Mouse (Mus musculus) adrenal gland (tissue): ENCODE results near the gene Grm4.
"Not testable (repeated sequence)": the region's sequence is repeated elsewhere in the genome, so short reads cannot be mapped to it uniquely, and the experiment has no call there.

Experiments
- intact Hi-C: fragments of 180-260 bp; cut with DNase I; formaldehyde crosslinking; loops from one replicate; pipeline ENCODE4 v1.15.1; 2025

Gene Grm4

GRCm38 (mm10) chr17:27409006-27409405 lies 112.2 kb downstream of the Grm4 start:
- intact Hi-C loops, result no loop called here

DNA sequence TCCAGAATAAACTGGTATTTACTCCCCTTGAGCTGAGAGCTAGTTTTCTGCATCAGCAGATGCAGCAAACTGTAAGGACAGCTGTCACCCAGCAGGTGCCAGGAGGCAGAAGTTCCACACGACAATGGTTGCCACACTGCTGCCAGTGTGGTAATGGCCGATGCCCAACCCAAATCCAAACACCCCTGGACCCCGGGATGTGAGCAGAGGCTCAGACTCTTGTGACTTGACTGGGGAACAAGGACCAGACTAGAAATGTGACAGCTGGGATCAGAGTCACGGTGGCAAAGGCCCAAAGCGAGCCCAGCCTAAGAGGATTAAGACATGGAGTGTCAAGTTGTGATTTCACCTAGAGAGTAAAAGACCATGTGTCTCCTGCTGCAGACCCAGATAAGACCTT lies 112.7 kb downstream of the Grm4 start:
- intact Hi-C loops, result no loop called here

- intact Hi-C loops, result no loop called here
Observed at GRCm38 (mm10) chr17:27406956-27407355, 114.2 kb downstream of the Grm4 start.

- intact Hi-C loops, result no loop called here
Observed at GRCm38 (mm10) chr17:27405376-27406024, 115.7 kb downstream of the Grm4 start.

GRCm38 (mm10) chr17:27401200-27401599 lies 120.0 kb downstream of the Grm4 start:
- intact Hi-C loops, result no loop called here

- intact Hi-C loops, result no loop called here
Observed at GRCm38 (mm10) chr17:27393931-27394330, 127.3 kb downstream of the Grm4 start.

DNA sequence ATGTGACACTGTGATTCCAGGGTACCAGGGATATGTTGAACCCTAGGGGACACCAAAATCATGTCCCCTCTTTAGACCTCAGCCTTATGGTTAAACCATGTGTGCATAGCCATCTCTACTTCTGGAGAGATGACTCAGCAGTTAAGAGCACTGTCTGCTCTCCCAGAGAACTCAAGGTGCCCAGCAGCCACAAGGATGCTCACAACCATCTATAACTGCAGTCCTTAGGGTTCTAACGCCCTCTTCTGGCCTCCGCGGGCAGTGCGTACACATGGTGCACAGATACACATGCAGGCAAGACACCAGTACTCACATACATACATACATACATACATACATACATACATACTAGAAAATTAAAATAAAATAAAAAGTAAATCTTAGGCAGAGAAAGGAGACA lies 127.8 kb downstream of the Grm4 start:
- intact Hi-C loops, result no loop called here

DNA sequence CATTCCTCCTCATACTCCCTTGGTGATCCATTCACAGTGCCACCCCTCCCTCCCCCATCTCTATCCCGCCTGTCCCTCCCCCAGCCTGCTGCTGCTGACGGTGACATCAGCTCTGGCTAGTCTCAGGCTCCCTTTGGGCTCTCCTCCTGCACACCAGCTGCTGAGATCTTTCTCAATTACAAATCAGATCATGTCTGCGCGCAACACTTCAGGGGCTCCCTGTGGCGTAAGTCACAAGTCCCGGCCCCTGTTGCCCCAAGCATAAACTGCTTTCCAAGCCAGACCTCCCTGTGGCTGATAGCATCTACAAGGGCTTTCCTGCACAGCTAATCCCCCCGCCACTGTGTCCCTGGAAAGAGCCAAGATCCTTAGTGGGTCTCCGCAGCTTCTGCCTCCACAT lies 128.3 kb downstream of the Grm4 start:
- intact Hi-C loops, result no loop called here

- intact Hi-C loops, result no loop called here
Observed at GRCm38 (mm10) chr17:27390019-27390418, 131.2 kb downstream of the Grm4 start.

DNA sequence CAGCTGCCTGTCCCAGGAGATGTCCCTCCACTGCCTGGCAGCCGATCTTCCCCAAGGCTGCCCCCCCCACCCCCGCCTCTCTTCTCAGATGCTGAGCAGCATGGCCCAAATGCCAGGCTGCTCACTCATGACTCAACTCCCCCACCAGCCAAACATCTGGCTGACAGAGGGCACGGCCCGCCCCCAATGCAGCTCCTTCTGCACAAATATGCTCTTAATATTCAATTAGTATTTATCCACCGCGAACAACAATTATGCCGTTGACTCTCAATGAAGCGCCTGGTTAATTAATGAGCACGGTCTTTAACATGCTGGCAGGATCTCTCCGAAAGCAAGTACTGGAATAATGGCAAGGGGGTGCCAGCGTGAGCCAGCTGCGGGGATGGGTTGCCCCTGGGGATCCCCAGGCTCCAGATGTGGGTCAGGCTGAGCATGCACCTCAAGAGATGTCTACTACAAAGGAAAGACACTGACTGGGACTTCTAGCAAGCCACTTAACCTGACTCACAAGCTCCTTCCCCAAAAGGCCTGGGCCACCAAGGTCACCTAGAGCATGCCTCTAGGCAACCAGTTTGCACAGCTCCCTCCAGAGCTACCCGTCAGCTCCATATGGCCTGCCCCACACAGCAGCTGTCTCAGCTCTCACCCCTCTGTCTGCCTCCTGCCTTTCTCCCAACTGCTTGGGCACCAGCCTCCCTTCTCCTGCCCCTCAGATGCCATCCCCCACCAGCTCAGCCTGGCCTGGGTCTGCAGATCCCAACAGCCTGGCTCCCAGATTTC lies 131.8 kb downstream of the Grm4 start:
- intact Hi-C loops, result no loop called here

DNA sequence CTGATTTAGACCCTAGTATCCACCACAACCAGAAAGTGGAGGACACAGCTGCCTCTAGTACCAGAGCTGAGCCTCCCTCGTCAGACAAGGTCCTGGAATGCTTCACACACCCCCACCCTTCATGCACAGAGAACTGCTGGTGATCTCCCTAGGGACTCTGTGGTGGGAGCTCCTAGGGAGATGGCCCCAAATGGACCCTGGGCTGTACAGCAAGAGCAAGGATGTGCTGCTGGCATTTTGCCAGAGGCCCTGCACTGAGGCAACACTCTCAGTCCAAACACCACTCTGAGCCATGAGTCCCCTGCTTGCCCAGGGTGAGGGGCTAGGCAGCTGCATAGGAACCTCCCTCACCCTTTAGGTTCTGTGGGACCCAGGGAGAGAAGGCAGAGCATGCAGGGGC lies 134.8 kb downstream of the Grm4 start:
- intact Hi-C loops, result no loop called here

- intact Hi-C loops, result no loop called here
Observed at GRCm38 (mm10) chr17:27385513-27386261, 135.5 kb downstream of the Grm4 start.

- intact Hi-C loops, result no loop called here
Observed at GRCm38 (mm10) chr17:27382916-27383315, 138.3 kb downstream of the Grm4 start.

DNA sequence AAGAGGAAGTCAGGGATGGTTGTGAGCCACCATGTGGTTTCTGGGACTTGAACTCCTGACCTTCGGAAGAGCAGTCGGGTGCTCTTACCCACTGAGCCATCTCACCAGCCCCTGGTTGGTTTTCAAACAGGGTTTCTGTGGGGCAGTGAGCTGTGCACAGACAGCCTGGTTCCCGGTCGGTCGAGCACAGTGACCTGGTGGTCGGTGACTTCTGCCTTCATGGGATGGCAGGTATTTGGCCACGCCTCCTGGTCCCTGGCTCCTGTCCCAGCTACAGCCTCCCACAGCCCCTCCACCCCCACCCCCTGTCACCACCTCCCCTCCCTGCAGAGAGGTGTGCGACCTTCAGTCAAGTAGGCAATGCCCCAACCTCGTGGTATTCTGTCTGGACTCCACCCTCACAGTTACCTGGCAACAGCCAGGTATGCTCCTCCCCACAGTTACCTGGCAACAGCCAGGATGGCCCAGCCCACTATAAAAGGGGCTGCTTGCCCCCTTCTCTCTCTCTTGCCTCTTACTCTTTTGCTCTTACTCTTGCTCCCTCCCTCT lies 140.2 kb downstream of the Grm4 start:
- intact Hi-C loops, result not testable (repeated sequence)

- intact Hi-C loops, result no loop called here
Observed at GRCm38 (mm10) chr17:27378977-27379376, 142.2 kb downstream of the Grm4 start.

GRCm38 (mm10) chr17:27377151-27377550 lies 144.1 kb downstream of the Grm4 start:
- intact Hi-C loops, result no loop called here

DNA sequence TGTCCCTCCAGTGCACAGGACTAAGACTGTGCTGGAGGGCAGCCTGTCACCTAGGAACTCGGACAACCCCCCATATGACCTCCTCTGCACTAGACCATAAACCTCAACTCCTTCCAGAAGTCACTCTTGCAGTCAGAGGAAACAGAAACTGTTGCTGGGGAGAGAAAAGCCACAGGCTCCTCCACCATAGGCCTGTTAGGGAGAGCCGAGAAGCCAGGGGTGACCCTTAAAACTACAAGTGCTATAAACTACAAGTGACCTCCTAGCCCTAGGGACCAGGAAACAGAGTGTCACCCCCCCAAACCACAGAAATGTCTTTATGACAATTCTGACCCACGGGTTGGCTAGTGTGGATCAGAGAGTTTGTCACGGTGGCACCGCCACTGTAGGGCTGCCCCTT lies 145.7 kb downstream of the Grm4 start:
- intact Hi-C loops, result no loop called here
